Mouse (Mus musculus): ENCODE results near the gene Sdccag8. TPM values are rescaled to one million over a fixed set of nuclear protein-coding genes. Genes with fewer than 3 reads are reported as not detected.

Gene Sdccag8
- polyA plus RNA-seq (2017; shearing (Covaris generic)), result 10 to 100 TPM; 23.4 to 25.6 TPM

GRCm38 (mm10) chr1:176814591-176815062, at the start of gene Sdccag8:
Gene Sdccag8 (plus strand): TSS chr1:176814660.

GRCm38 (mm10) chr1:176814036-176814420, 432 bp upstream of the Sdccag8 start, which contains the start of gene Cep170:
Gene Cep170 (minus strand): TSS chr1:176814067.

Other genes with a start within 250 kb of the Sdccag8 start
- gene Cep170, start 593 bp upstream of the Sdccag8 start, polyA plus RNA-seq (2017; shearing (Covaris generic)), result 10 to 100 TPM; 13.4 to 18.8 TPM

Measured in inflammation-experienced regulatory T-cells (primary cell).